Mouse (Mus musculus) heart, embryonic 13.5 days (tissue): ENCODE results near the gene Pax5. TPM values are rescaled to one million over a fixed set of nuclear protein-coding genes. Genes with fewer than 3 reads are reported as not detected.

ENCODE experiments used
- ATAC-seq: fragments of 200-750 bp; cut with Nextera tagmentation; 2 replicates; pipeline ENCODE4 v1.8.0; 2017; ENCODE audit warnings: moderate TSS enrichment; ENCODE audit not compliant: insufficient number of reproducible peaks, low FRiP score, low TSS enrichment; ENCODE audit errors: extremely low read depth
- H3K27ac ChIP-seq: fragments of 300-500 bp; sonication (generic); replicated peaks from 2 replicates; pipeline ENCODE4 v1.5.1; 2015; ENCODE audit warnings: moderate library complexity, mild to moderate bottlenecking, inconsistent platforms
- H3K27me3 ChIP-seq: fragments of 300-500 bp; sonication (generic); replicated peaks from 2 replicates; pipeline ENCODE4 v1.6.1; 2015; ENCODE audit warnings: mild to moderate bottlenecking, inconsistent platforms
- H3K36me3 ChIP-seq: fragments of 300-500 bp; sonication (generic); 2 replicates; pipeline ENCODE4 v1.6.1; 2015; ENCODE audit warnings: mild to moderate bottlenecking, inconsistent platforms
- H3K4me1 ChIP-seq: fragments of 300-500 bp; sonication (generic); 2 replicates; pipeline ENCODE4 v1.6.1; 2015; ENCODE audit warnings: inconsistent platforms
- H3K4me2 ChIP-seq: fragments of 300-500 bp; sonication (generic); 2 replicates; pipeline ENCODE4 v1.6.1; 2015; ENCODE audit warnings: inconsistent platforms, mild to moderate bottlenecking, moderate library complexity
- H3K4me3 ChIP-seq: fragments of 300-500 bp; sonication (generic); 2 replicates; pipeline ENCODE4 v1.5.1; 2015; ENCODE audit warnings: moderate library complexity, mild to moderate bottlenecking, inconsistent platforms
- H3K9ac ChIP-seq: fragments of 300-500 bp; sonication (generic); 2 replicates; pipeline ENCODE4 v1.6.1; 2015; ENCODE audit warnings: inconsistent platforms, mild to moderate bottlenecking, moderate library complexity
- H3K9me3 ChIP-seq: fragments of 300-500 bp; sonication (generic); 2 replicates; pipeline ENCODE4 v1.6.1; 2016; ENCODE audit warnings: inconsistent platforms
- WGBS: fragments of 180-500 bp; shearing (Covaris S2); methylation state at CpG from one replicate; pipeline ENCODE4 v1.1.7; 2015; ENCODE audit warnings: mixed read lengths; 5-methylcytosine and 5-hydroxymethylcytosine counted together
- polyA plus RNA-seq: library from polyadenylated mRNA; unstranded; fragments of >200 nt; fragmentation: Nextera tagmentation; extraction: Ambion mirVana; gene quantifications from 2 replicates; pipeline ENCODE4 v1.2.1, GENCODE M21; 2015

The Pax5 gene
- polyA plus RNA-seq, 1 experiment from 2014 or later = 0.07 TPM

DNA sequence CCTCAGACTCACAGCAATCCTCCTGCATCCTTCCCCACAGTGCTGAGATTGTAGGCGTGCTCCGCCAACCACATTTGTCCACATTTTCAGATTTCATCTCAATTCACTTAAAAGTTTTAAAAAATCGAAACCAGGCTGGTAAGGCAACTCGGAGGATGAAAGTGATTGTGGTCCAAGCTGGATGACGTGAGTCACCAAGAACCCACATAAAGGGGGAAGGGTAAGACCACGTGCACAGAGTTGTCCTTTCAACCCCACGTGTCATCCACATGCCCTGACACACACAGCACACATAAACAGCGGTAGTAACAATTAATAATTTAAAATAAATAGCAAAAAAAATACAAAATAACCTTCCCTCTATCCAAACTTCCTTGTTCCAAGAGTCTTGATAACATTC, 35.3 kb downstream of the Pax5 start:
- no peaks in the 10 kb centered on the region for H3K36me3 ChIP-seq
- H3K4me1 ChIP-seq = no peaks in the 10 kb centered on the region
- peaks cover 59% of the 10 kb centered on the region for H3K27me3 ChIP-seq
- no peak overlapping the region for H3K4me2 ChIP-seq
- WGBS = 76% methylated on average over 8 of the region's 8 CpGs
- no peak overlapping the region for H3K4me3 ChIP-seq
- H3K9ac ChIP-seq = no peak overlapping the region
- no peaks in the 10 kb centered on the region for H3K9me3 ChIP-seq
- no peak overlapping the region for H3K27ac ChIP-seq
- no peak for ATAC-seq

DNA sequence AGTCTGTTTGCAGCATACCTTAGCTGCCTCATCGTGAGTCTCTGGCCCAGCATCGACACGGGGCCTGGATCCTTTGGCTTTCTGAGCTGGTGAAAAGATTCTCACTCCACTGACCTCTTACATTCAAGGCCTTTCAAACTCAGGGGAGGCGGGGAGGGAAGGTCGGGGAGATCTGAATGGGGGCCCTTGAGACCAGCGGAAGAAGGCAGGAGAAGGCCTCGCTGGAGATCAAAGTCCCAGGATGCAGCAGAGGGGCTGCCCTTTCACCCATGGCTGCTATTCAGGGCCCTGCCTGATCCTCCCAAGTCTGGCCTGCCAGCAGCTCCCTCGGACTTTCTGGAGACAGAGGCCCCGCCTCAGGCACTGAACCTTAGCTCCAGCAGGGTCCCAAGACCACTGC, 36.6 kb downstream of the Pax5 start:
- Histone ChIP-seq H3K9ac (no peak overlapping the region), H3K27ac (no peak overlapping the region), H3K36me3 (no peaks in the 10 kb centered on the region), H3K4me2 (no peak overlapping the region), H3K9me3 (no peaks in the 10 kb centered on the region), H3K4me3 (no peak overlapping the region), H3K4me1 (no peaks in the 10 kb centered on the region), H3K27me3 (peaks cover 48% of the 10 kb centered on the region)
- ATAC-seq = no peak
- WGBS = 51% methylated on average over 9 of the region's 9 CpGs

DNA sequence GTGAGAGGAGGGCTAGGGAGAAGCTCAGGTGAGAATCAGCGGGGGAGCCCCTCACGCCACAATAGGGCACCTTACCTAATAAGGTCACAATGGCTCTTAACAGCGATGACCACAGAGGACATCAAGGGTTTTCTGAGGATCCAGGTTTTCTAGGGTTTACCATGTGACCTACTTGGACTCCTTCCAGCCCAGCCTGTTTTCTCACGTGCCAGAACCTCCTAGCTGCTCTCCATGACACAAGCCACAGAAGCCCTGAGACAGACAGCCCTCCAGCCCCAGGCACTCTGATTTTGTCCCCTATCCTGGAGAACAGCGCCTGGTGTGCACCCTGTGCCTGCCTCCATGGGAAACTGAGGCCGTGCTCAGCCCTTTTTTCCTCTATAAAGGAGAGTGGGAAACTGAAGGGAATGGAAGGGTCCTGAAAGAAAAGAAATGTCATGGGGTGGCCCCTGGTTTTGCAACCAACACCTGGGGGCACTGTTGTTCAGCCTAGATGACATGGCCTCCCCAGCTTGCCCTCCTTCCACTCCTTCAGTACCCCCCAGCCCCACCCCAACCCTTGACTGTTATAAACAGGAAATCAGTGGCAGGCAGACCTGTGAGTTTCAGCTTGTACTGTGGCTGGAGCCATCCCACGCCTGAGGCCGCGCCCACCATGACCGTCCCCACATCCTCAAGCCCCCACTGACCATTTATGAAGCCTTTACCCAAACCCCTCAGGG, 37.9 kb downstream of the Pax5 start:
- ATAC-seq = no peak
- 52% methylated on average over 10 of the region's 10 CpGs for WGBS
- H3K4me3 ChIP-seq = no peak overlapping the region
- no peaks in the 10 kb centered on the region for H3K4me1 ChIP-seq
- H3K27me3 ChIP-seq = peaks cover 60% of the 10 kb centered on the region
- no peak overlapping the region for H3K9ac ChIP-seq
- no peaks in the 10 kb centered on the region for H3K9me3 ChIP-seq
- no peak overlapping the region for H3K27ac ChIP-seq
- no peak overlapping the region for H3K4me2 ChIP-seq
- H3K36me3 ChIP-seq = no peaks in the 10 kb centered on the region

DNA sequence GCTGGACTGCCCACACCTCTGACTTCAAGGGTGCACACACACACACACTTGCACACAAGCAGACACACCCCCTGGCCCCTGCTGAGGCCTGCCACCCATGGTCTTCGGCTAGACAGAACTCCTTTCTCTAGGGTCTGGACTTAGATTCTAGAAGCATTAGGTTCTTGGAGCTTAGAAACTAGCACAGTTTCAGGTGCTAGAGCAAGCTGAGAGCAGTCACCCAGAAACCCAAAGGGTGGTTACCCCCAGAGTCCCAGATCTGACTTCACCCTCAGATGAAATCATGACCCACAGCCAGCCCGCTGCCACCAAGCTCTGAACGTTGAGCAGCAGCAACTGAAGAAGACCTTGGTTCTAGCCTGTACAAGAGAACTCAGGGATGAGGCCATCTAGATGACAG, 38.8 kb downstream of the Pax5 start:
- Histone ChIP-seq H3K4me3 (no peak overlapping the region), H3K9me3 (no peaks in the 10 kb centered on the region), H3K9ac (no peak overlapping the region), H3K27ac (no peak overlapping the region), H3K36me3 (no peaks in the 10 kb centered on the region), H3K4me2 (no peak overlapping the region), H3K27me3 (peaks cover 60% of the 10 kb centered on the region), H3K4me1 (no peaks in the 10 kb centered on the region)
- ATAC-seq = no peak
- 77% methylated on average over 3 of the region's 3 CpGs for WGBS

DNA sequence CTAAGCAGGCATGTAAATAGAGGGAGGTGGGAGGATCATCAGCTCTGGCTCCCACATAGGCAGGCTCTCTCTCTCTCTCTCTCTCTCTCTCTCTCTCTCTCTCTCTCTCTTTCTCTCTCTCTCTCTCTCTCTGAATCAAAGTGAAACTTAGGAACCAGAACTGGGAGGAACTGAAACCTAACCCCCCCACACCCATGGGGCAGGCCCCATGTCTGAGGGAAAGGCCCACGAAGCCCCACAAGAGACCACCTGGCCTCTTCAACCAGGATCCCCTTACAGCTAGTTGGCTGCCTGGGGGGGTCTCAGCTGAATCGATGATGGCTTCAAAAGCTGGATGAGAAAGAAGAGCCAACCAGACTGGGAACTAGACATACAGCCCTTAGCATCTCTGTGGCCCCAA, 39.3 kb downstream of the Pax5 start:
- H3K27me3 ChIP-seq = peaks cover 61% of the 10 kb centered on the region
- no peaks in the 10 kb centered on the region for H3K9me3 ChIP-seq
- no peak overlapping the region for H3K4me2 ChIP-seq
- no peaks in the 10 kb centered on the region for H3K36me3 ChIP-seq
- H3K4me1 ChIP-seq = no peaks in the 10 kb centered on the region
- no peak overlapping the region for H3K4me3 ChIP-seq
- ATAC-seq = no peak
- 77% methylated on average over 2 of the region's 2 CpGs for WGBS
- H3K27ac ChIP-seq = no peak overlapping the region
- H3K9ac ChIP-seq = no peak overlapping the region

DNA sequence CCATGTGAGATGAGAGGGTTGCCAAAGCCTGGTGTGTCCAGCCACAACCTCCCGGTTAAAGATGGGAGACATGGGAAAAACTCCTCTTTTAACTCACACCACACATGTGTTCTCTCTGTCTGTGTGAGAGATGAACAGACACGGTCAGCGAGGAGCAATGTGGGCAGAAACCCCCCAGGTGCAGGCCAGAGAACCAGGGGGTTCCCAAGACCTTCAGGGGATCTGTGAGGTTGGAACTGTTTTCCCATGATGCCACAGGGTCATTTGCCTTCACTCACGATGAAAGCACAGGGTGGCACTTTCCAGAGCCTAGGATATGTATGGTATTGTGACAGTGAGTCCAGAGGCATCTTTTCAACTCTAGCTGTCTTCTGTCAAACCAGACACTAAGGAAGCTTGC, 39.9 kb downstream of the Pax5 start:
- Histone ChIP-seq H3K36me3 (no peaks in the 10 kb centered on the region), H3K27me3 (peaks cover 68% of the 10 kb centered on the region), H3K9me3 (no peaks in the 10 kb centered on the region), H3K4me3 (no peak overlapping the region), H3K27ac (no peak overlapping the region), H3K4me1 (no peaks in the 10 kb centered on the region), H3K4me2 (no peak overlapping the region), H3K9ac (no peak overlapping the region)
- ATAC-seq = no peak
- WGBS = 70% methylated on average over 4 of the region's 4 CpGs

DNA sequence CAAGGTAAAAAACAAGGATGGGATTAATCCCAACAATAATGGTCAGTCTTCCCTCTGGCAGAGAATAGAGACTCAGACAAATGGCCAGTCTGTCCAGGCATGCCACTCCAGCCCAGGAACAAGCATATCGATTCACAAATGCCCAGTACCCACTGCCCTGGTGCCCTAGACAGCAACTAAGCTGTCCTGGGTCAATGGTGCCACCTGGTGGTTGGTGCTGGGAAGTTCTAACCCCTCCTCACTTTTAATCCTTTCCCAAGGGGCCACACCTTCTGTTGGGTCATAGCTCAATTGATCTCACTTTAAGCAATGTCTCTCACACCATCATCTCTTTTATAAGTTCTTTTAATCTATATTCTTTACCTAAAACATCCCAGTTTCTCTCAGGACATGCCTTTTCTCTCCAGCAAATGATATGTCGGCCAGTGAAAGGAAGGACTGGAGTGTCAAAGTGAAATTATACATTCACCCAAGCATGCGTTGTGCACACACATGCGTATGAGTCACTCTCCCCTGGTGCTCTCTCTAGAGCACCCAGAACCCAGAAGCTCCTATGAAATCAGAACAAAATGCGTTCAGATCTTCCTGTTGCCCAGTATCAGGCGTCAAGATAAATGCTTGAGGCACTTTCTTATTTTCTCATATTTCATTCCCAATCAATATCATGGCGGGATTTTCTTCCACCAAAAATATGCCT, 40.7 kb downstream of the Pax5 start:
- Histone ChIP-seq H3K9ac (no peak overlapping the region), H3K9me3 (no peaks in the 10 kb centered on the region), H3K4me3 (no peak overlapping the region), H3K36me3 (no peaks in the 10 kb centered on the region), H3K4me2 (no peak overlapping the region), H3K4me1 (0 out of 2 replicates have a peak, but pooled peaks cover under 1% of the 10 kb centered on the region), H3K27me3 (peaks cover 75% of the 10 kb centered on the region), H3K27ac (no peak overlapping the region)
- ATAC-seq = no peak
- 77% methylated on average over 7 of the region's 7 CpGs for WGBS

DNA sequence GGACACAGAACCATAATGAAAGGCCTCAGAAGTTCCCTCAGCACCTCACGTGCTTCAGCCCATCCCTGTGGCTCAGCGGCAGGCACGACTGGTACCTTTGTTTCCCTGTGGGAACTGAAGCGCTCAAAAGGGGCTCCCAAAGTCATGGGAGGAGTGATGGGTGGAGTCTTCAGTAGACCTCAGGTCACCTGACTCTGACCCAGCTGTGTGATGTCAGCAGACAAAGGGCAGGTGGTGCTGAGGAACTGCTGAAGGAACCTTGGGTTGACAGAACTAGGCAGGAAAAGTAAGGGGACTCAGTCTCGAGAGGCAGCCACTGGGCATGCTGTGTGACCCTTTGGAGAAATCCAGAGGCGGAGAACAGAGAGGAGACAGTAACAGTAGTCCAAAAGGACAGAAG, 41.7 kb downstream of the Pax5 start:
- ATAC-seq = no peak

DNA sequence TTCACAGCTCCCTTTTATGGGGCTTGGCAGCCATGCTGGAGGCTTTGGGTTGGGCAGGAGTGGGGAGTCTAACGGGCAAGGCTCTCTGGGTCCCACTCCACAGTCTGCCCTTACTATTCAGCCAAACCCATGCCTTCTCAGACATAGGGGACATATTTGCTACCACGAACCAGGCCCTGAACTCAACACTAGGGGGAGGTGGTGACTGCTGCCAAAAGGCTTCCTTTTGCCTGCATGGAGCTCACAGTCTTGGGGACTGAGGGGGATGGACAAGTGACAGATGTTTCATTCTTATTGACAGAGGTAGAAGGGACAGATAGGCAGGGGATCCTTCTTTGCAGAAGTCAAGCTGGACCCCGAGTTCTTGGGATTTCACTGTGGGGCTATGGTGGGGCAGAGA, 42.1 kb downstream of the Pax5 start:
- Histone ChIP-seq H3K27ac (no peak overlapping the region), H3K9me3 (no peaks in the 10 kb centered on the region), H3K36me3 (no peaks in the 10 kb centered on the region), H3K27me3 (peaks cover 82% of the 10 kb centered on the region), H3K4me1 (peaks cover 10% of the 10 kb centered on the region), H3K4me2 (no peak overlapping the region), H3K9ac (no peak overlapping the region), H3K4me3 (no peak overlapping the region)
- no peak for ATAC-seq
- WGBS = 51% methylated on average over 3 of the region's 3 CpGs

More for the DNA sequence above, 41.7 kb downstream of the Pax5 start:
- WGBS = 73% methylated on average over 6 of the region's 6 CpGs
- Histone ChIP-seq H3K27me3 (peaks cover 82% of the 10 kb centered on the region), H3K9ac (no peak overlapping the region), H3K36me3 (no peaks in the 10 kb centered on the region), H3K9me3 (no peaks in the 10 kb centered on the region), H3K27ac (no peak overlapping the region), H3K4me3 (no peak overlapping the region), H3K4me1 (peaks cover 7% of the 10 kb centered on the region), H3K4me2 (no peak overlapping the region)

DNA sequence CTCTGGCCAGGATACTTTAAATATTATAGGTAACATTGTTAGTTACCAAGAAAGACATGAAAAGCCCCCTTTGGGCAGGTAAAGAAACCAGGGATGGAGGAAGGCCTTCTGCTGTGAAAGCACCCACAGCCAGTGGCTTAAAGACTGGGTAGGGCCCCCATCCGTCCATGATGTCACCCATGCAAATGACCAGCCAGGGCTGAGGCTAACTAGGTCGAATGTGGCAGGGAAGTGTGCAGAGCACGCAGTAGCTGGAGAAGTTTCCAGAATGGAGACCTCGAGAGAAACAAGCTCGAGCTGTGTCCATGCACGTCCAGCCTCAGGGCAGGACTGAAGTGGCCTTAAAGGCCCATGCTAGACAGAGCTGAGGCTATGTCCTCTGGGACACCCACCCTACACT, 42.9 kb downstream of the Pax5 start:
- Histone ChIP-seq H3K36me3 (no peaks in the 10 kb centered on the region), H3K27ac (no peak overlapping the region), H3K9me3 (no peaks in the 10 kb centered on the region), H3K4me2 (no peak overlapping the region), H3K4me1 (peaks cover 10% of the 10 kb centered on the region), H3K9ac (no peak overlapping the region), H3K27me3 (peaks cover 82% of the 10 kb centered on the region), H3K4me3 (no peak overlapping the region)
- WGBS = 76% methylated on average over 6 of the region's 6 CpGs
- ATAC-seq = no peak

DNA sequence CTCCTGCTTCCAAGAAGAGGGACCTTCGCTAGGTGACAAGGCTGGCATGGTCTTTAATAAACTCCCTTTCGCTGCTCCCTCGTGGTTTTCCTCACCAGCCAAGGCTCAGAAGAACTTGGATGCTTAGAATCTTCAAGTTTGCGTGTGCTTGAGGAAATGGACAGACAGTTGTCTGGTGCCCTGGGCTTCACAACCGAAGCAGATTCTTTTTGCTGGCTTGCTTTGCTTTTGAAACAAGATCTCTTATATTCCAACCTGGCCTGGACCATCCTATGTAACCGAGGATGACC, 45.6 kb downstream of the Pax5 start:
- Histone ChIP-seq H3K9ac (peak overlapping the region; percentile 71), H3K27me3 (peaks cover 86% of the 10 kb centered on the region), H3K27ac (no peak overlapping the region), H3K4me2 (peak overlapping the region; percentile 97), H3K4me3 (peak overlapping the region; percentile 63), H3K36me3 (no peaks in the 10 kb centered on the region), H3K9me3 (no peaks in the 10 kb centered on the region), H3K4me1 (peaks cover 10% of the 10 kb centered on the region)
- no peak for ATAC-seq
- 21% methylated on average over 6 of the region's 6 CpGs for WGBS
